Mouse (Mus musculus): ENCODE data around the gene Frem2. TPM values are rescaled to one million over a fixed set of nuclear protein-coding genes. Genes with fewer than 3 reads are reported as not detected.

Frem2 gene
- polyA plus RNA-seq, 1 experiment = 1.1 TPM

- Histone ChIP-seq H3K4me1 (ENCODE audit: control insufficient read depth, insufficient read depth, low read length) (no peaks in the 10 kb centered on the region), H3K4me3 (replicated peaks; ENCODE audit: extremely low read depth, low read depth, low read length) (no peak overlapping the region)
- no peak for TF ChIP-seq POLR2A (IDR thresholded peaks at IDR 0.05; ENCODE audit: borderline replicate concordance, extremely low read depth, low read depth, low read length)
- TF ChIP-seq CTCF (IDR thresholded peaks at IDR 0.05; ENCODE audit: insufficient read depth, low read length) = no peak
- WGBS = 39% methylated on average over 7 of the region's 7 CpGs
- no peak for DNase-seq
Observed at GRCm38 (mm10) chr3:53564521-53564920, 92.6 kb downstream of the Frem2 start.

- 37% methylated on average over 7 of the region's 7 CpGs for WGBS
- no peak overlapping the region for H3K4me3 ChIP-seq (replicated peaks; ENCODE audit: extremely low read depth, low read depth, low read length)
- no peak for DNase-seq
- TF ChIP-seq CTCF (IDR thresholded peaks at IDR 0.05; ENCODE audit: insufficient read depth, low read length) (no peak), POLR2A (IDR thresholded peaks at IDR 0.05; ENCODE audit: borderline replicate concordance, extremely low read depth, low read depth, low read length) (no peak)
- H3K4me1 ChIP-seq (ENCODE audit: control insufficient read depth, insufficient read depth, low read length) = peaks cover 3% of the 10 kb centered on the region; the same call in 1 of the 2 replicates
Observed at GRCm38 (mm10) chr3:53563746-53564145, 93.4 kb downstream of the Frem2 start.

- H3K4me1 ChIP-seq (ENCODE audit: control insufficient read depth, insufficient read depth, low read length) = peaks cover 3% of the 10 kb centered on the region; the same call in 1 of the 2 replicates
- no peak overlapping the region for H3K4me3 ChIP-seq (replicated peaks; ENCODE audit: extremely low read depth, low read depth, low read length)
- TF ChIP-seq POLR2A (IDR thresholded peaks at IDR 0.05; ENCODE audit: borderline replicate concordance, extremely low read depth, low read depth, low read length) (no peak), CTCF (IDR thresholded peaks at IDR 0.05; ENCODE audit: insufficient read depth, low read length) (no peak)
- 73% methylated on average over 7 of the region's 7 CpGs for WGBS
- DNase-seq = no peak
Observed at GRCm38 (mm10) chr3:53561813-53562212, 95.3 kb downstream of the Frem2 start.

GRCm38 (mm10) chr3:53559056-53559455 lies 98.1 kb downstream of the Frem2 start:
- 16% methylated on average over 6 of the region's 6 CpGs for WGBS
- no peak for DNase-seq
- no peak for TF ChIP-seq CTCF (IDR thresholded peaks at IDR 0.05; ENCODE audit: insufficient read depth, low read length)
- TF ChIP-seq POLR2A (IDR thresholded peaks at IDR 0.05; ENCODE audit: borderline replicate concordance, extremely low read depth, low read depth, low read length) = no peak
- Histone ChIP-seq H3K4me1 (ENCODE audit: control insufficient read depth, insufficient read depth, low read length) (peaks cover 3% of the 10 kb centered on the region; the same call in 1 of the 2 replicates), H3K4me3 (replicated peaks; ENCODE audit: extremely low read depth, low read depth, low read length) (no peak overlapping the region)

- no peak for DNase-seq
- 54% methylated on average over 9 of the region's 9 CpGs for WGBS
- no peak overlapping the region for H3K4me3 ChIP-seq (replicated peaks; ENCODE audit: extremely low read depth, low read depth, low read length)
- TF ChIP-seq POLR2A (IDR thresholded peaks at IDR 0.05; ENCODE audit: borderline replicate concordance, extremely low read depth, low read depth, low read length) = no peak
- peaks cover 3% of the 10 kb centered on the region; the same call in 1 of the 2 replicates for H3K4me1 ChIP-seq (ENCODE audit: control insufficient read depth, insufficient read depth, low read length)
Observed at GRCm38 (mm10) chr3:53558230-53558629, 98.9 kb downstream of the Frem2 start.

GRCm38 (mm10) chr3:53557388-53558214 lies 99.6 kb downstream of the Frem2 start:
- 57% methylated on average over 16 of the region's 16 CpGs for WGBS
- TF ChIP-seq CTCF (IDR thresholded peaks at IDR 0.05; ENCODE audit: insufficient read depth, low read length) (no peak), POLR2A (IDR thresholded peaks at IDR 0.05; ENCODE audit: borderline replicate concordance, extremely low read depth, low read depth, low read length) (no peak)
- no peak overlapping the region for H3K4me3 ChIP-seq (replicated peaks; ENCODE audit: extremely low read depth, low read depth, low read length)
- no peak for DNase-seq
- H3K4me1 ChIP-seq (ENCODE audit: control insufficient read depth, insufficient read depth, low read length) = peaks cover 3% of the 10 kb centered on the region; the same call in 1 of the 2 replicates

GRCm38 (mm10) chr3:53555031-53555952 lies 101.9 kb downstream of the Frem2 start:
- no peak for DNase-seq
- Histone ChIP-seq H3K4me1 (ENCODE audit: control insufficient read depth, insufficient read depth, low read length) (peaks cover 3% of the 10 kb centered on the region; the same call in 1 of the 2 replicates), H3K4me3 (replicated peaks; ENCODE audit: extremely low read depth, low read depth, low read length) (no peak overlapping the region)
- 58% methylated on average over 10 of the region's 10 CpGs for WGBS
- TF ChIP-seq CTCF (IDR thresholded peaks at IDR 0.05; ENCODE audit: insufficient read depth, low read length) (no peak), POLR2A (IDR thresholded peaks at IDR 0.05; ENCODE audit: borderline replicate concordance, extremely low read depth, low read depth, low read length) (no peak)

GRCm38 (mm10) chr3:53552691-53553090 lies 104.5 kb downstream of the Frem2 start:
- TF ChIP-seq POLR2A (IDR thresholded peaks at IDR 0.05; ENCODE audit: borderline replicate concordance, extremely low read depth, low read depth, low read length) (no peak), CTCF (IDR thresholded peaks at IDR 0.05; ENCODE audit: insufficient read depth, low read length) (no peak)
- DNase-seq = no peak
- Histone ChIP-seq H3K4me1 (ENCODE audit: control insufficient read depth, insufficient read depth, low read length) (no peaks in the 10 kb centered on the region), H3K4me3 (replicated peaks; ENCODE audit: extremely low read depth, low read depth, low read length) (no peak overlapping the region)
- 56% methylated on average over 7 of the region's 7 CpGs for WGBS

GRCm38 (mm10) chr3:53532091-53532490 lies 125.1 kb downstream of the Frem2 start:
- no peak for DNase-seq
- WGBS = 81% methylated on average over 6 of the region's 6 CpGs
- Histone ChIP-seq H3K4me1 (ENCODE audit: control insufficient read depth, insufficient read depth, low read length) (no peaks in the 10 kb centered on the region), H3K4me3 (replicated peaks; ENCODE audit: extremely low read depth, low read depth, low read length) (no peak overlapping the region)
- TF ChIP-seq CTCF (IDR thresholded peaks at IDR 0.05; ENCODE audit: insufficient read depth, low read length) = no peak
- TF ChIP-seq POLR2A (IDR thresholded peaks at IDR 0.05; ENCODE audit: borderline replicate concordance, extremely low read depth, low read depth, low read length) = no peak

Data from lung, adult 2 months (tissue).